Mouse (Mus musculus): ENCODE data around the gene Plxnb2.

Gene Plxnb2

GRCm38 (mm10) chr15:89180571-89181229 is at the start of gene Plxnb2:
Gene Plxnb2 (minus strand): TSS chr15:89180788.
- no peak for DNase-seq (ENCODE audit: extremely low spot score, low read depth, low spot score)

GRCm38 (mm10) chr15:89215611-89216233 is 35.1 kb upstream of the Plxnb2 start:
- DNase-seq (ENCODE audit: extremely low spot score, low read depth, low spot score), result no peak

- DNase-seq (ENCODE audit: extremely low spot score, low read depth, low spot score), result no peak
Observed at GRCm38 (mm10) chr15:89214953-89215352, 34.4 kb upstream of the Plxnb2 start.

GRCm38 (mm10) chr15:89213517-89213916 is 32.9 kb upstream of the Plxnb2 start:
- no peak for DNase-seq (ENCODE audit: extremely low spot score, low read depth, low spot score)

- no peak for DNase-seq (ENCODE audit: extremely low spot score, low read depth, low spot score)
Observed at GRCm38 (mm10) chr15:89212495-89212894, 31.9 kb upstream of the Plxnb2 start.

- no peak for DNase-seq (ENCODE audit: extremely low spot score, low read depth, low spot score)
Observed at GRCm38 (mm10) chr15:89211716-89212461, 31.3 kb upstream of the Plxnb2 start.

GRCm38 (mm10) chr15:89210915-89211715 is 30.5 kb upstream of the Plxnb2 start, which contains the start of gene Ppp6r2:
Gene Ppp6r2 (plus strand): TSS chr15:89211553.
- DNase-seq (ENCODE audit: extremely low spot score, low read depth, low spot score), result no peak

- no peak for DNase-seq (ENCODE audit: extremely low spot score, low read depth, low spot score)
Observed at GRCm38 (mm10) chr15:89209886-89210761, 29.5 kb upstream of the Plxnb2 start.

GRCm38 (mm10) chr15:89207457-89207856 is 26.9 kb upstream of the Plxnb2 start:
- no peak for DNase-seq (ENCODE audit: extremely low spot score, low read depth, low spot score)

GRCm38 (mm10) chr15:89197056-89197455 is 16.5 kb upstream of the Plxnb2 start:
- no peak for DNase-seq (ENCODE audit: extremely low spot score, low read depth, low spot score)

- peak; percentile 85 for DNase-seq (ENCODE audit: extremely low spot score, low read depth, low spot score)
Observed at GRCm38 (mm10) chr15:89196313-89196706, 15.7 kb upstream of the Plxnb2 start, which contains the start of gene Dennd6b. Gene Dennd6b (minus strand): TSS chr15:89196496.

GRCm38 (mm10) chr15:89195690-89196312 is 15.2 kb upstream of the Plxnb2 start:
- DNase-seq (ENCODE audit: extremely low spot score, low read depth, low spot score), result no peak

- no peak for DNase-seq (ENCODE audit: extremely low spot score, low read depth, low spot score)
Observed at GRCm38 (mm10) chr15:89195261-89195681, 14.7 kb upstream of the Plxnb2 start.

- DNase-seq (ENCODE audit: extremely low spot score, low read depth, low spot score), result no peak
Observed at GRCm38 (mm10) chr15:89184937-89185227, 4.3 kb upstream of the Plxnb2 start.

GRCm38 (mm10) chr15:89184141-89184936 is 3.8 kb upstream of the Plxnb2 start:
- no peak for DNase-seq (ENCODE audit: extremely low spot score, low read depth, low spot score)

GRCm38 (mm10) chr15:89182842-89183241 is 2.3 kb upstream of the Plxnb2 start:
- DNase-seq (ENCODE audit: extremely low spot score, low read depth, low spot score), result no peak

GRCm38 (mm10) chr15:89182328-89182741 is 1.7 kb upstream of the Plxnb2 start:
- no peak for DNase-seq (ENCODE audit: extremely low spot score, low read depth, low spot score)

- no peak for DNase-seq (ENCODE audit: extremely low spot score, low read depth, low spot score)
Observed at GRCm38 (mm10) chr15:89181561-89182270, 1.1 kb upstream of the Plxnb2 start.
